10 mouse cellular contexts compared by ENCODE assay signal in genomic region chr12:50301334-50301733, GRCm38 (mm10).
DNase-seq lines count a peak whose midpoint lies in the region; ATAC-seq and TF ChIP-seq lines count a peak whose summit lies in the region.
"Had no signal": no experiment of that assay in that cellular context is flagged by ENCODE, and none has a peak within 500 bp of the region (broad histone marks: within the 10 kb centered on the region; RNA-seq: fewer than 3 reads in every experiment).

No protein-coding gene starts in this region.

- H3K9me3 ChIP-seq in lung, embryonic 14.5 days (ENCODE audit: low read depth, low read length), result no peaks in the 10 kb centered on the region
- H3K9me3 ChIP-seq in forebrain, embryonic 16.5 days (ENCODE audit: control insufficient read depth, low read length), result no peaks in the 10 kb centered on the region
- H3K9me3 ChIP-seq: limb, embryonic 12.5 days had no signal

- no peaks in the 10 kb centered on the region for H3K36me3 ChIP-seq in lung, embryonic 14.5 days (ENCODE audit: insufficient read depth)
- no peaks in the 10 kb centered on the region for H3K36me3 ChIP-seq in forebrain, embryonic 16.5 days (ENCODE audit: control insufficient read depth, insufficient read depth)
- H3K36me3 ChIP-seq: limb, embryonic 12.5 days had no signal

- H3K4me3 ChIP-seq in lung, embryonic 14.5 days (ENCODE audit: low read depth, low read length), result no peak overlapping the region
- H3K4me3 ChIP-seq in lung, adult 2 months (replicated peaks; ENCODE audit: extremely low read depth, low read depth, low read length), result no peak overlapping the region
- no peak overlapping the region for H3K4me3 ChIP-seq in forebrain, embryonic 16.5 days (replicated peaks; ENCODE audit: low read length)
- H3K4me3 ChIP-seq: limb, embryonic 12.5 days had no signal

- no peak for ATAC-seq in lung, embryonic 14.5 days (ENCODE audit: insufficient read depth)
- ATAC-seq in forebrain, embryonic 16.5 days, result peak; percentile 93
- ATAC-seq in megakaryocyte progenitor cell, adult 5-6 weeks (replicated peaks; ENCODE audit: poor library complexity), result no peak
- ATAC-seq in erythroid progenitor cell, adult 5-6 weeks (replicated peaks; ENCODE audit: low FRiP score, poor library complexity, severe bottlenecking), result no peak

- no peak for TF ChIP-seq POLR2A in lung, adult 2 months (IDR thresholded peaks at IDR 0.05; ENCODE audit: borderline replicate concordance, extremely low read depth, low read depth, low read length)

- H3K27me3 ChIP-seq in lung, embryonic 14.5 days (ENCODE audit: insufficient read depth, low read length), result no peaks in the 10 kb centered on the region
- H3K27me3 ChIP-seq in forebrain, embryonic 16.5 days (replicated peaks; ENCODE audit: control insufficient read depth, insufficient read depth, low read length), result no peaks in the 10 kb centered on the region
- H3K27me3 ChIP-seq: limb, embryonic 12.5 days had no signal

- H3K4me2 ChIP-seq in lung, embryonic 14.5 days, result no peak overlapping the region
- H3K4me2 ChIP-seq in forebrain, embryonic 16.5 days (ENCODE audit: low read length), result no peak overlapping the region
- H3K4me2 ChIP-seq: limb, embryonic 12.5 days had no signal

- TF ChIP-seq CTCF in lung, embryonic 14.5 days (IDR thresholded peaks at IDR 0.05; ENCODE audit: low read depth), result peak; percentile 30
- TF ChIP-seq CTCF in lung, adult 2 months (IDR thresholded peaks at IDR 0.05; ENCODE audit: insufficient read depth, low read length), result no peak

- WGBS in lung, embryonic 14.5 days, result 16% methylated on average over 1 of the region's 1 CpGs
- WGBS in lung, adult 2 months, result 27% methylated on average over 1 of the region's 1 CpGs
- WGBS in forebrain, embryonic 16.5 days, result 16% methylated on average over 1 of the region's 1 CpGs

- no peaks in the 10 kb centered on the region for H3K4me1 ChIP-seq in lung, embryonic 14.5 days (ENCODE audit: insufficient read depth)
- H3K4me1 ChIP-seq in lung, adult 2 months (ENCODE audit: control insufficient read depth, insufficient read depth, low read length), result no peaks in the 10 kb centered on the region
- H3K4me1 ChIP-seq in forebrain, embryonic 16.5 days (replicated peaks; ENCODE audit: control insufficient read depth, insufficient read depth, low read length), result peaks cover 3% of the 10 kb centered on the region
- H3K4me1 ChIP-seq: limb, embryonic 12.5 days had no signal

- peak; percentile 76 for DNase-seq in lung, embryonic 14.5 days
- no peak for DNase-seq in lung, adult 2 months
- DNase-seq in brain, embryonic 18.5 days (ENCODE audit: low read depth, low spot score), result peak; percentile 65
- peak; percentile 76 for DNase-seq in retina, embryonic 14.5 days (ENCODE audit: low spot score)
- DNase-seq: cerebellum, adult 18-20 months had no signal

- H3K27ac ChIP-seq in lung, embryonic 14.5 days (ENCODE audit: low read depth), result no peak overlapping the region
- H3K27ac ChIP-seq in forebrain, embryonic 16.5 days (ENCODE audit: low read length), result no peak overlapping the region
- H3K27ac ChIP-seq: limb, embryonic 12.5 days; macrophage had no signal

- H3K9ac ChIP-seq in lung, embryonic 14.5 days, result no peak overlapping the region
- H3K9ac ChIP-seq in forebrain, embryonic 16.5 days (replicated peaks; ENCODE audit: low read depth, low read length), result no peak overlapping the region
- H3K9ac ChIP-seq: limb, embryonic 12.5 days had no signal
